ENCODE assay signal across 17 mouse cellular contexts in the genomic region with DNA sequence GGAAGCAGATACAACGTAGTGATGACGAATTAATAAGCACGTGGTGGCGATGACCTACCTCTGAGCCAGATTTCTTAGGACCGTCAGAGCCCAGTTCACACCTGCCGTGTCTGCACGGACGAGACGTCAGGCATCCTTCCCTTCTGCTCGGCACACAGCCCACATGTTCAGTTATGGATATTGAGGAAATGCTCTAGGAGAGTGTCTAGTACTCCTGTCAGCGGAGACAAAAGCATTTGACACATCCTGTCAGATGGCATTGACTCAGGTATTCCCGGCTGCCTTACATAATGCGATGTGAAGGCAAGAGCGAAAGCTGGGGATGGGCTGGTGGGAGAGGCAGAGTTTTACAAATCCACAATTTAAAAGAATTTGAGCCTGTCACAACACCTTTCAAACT.
DNase-seq lines count a peak whose midpoint lies in the region; ATAC-seq lines count a peak whose summit lies in the region.
"Had no signal": no experiment of that assay in that cellular context is flagged by ENCODE, and none has a peak within 500 bp of the region (broad histone marks: within the 10 kb centered on the region; RNA-seq: fewer than 3 reads in every experiment).

No protein-coding gene starts in this region.

- 68% methylated on average over 14 of the region's 14 CpGs for WGBS in embryonic facial prominence, embryonic 14.5 days
- WGBS in forebrain, embryonic 13.5 days: 42% methylated on average over 14 of the region's 14 CpGs
- WGBS in midbrain, embryonic 15.5 days: 42% methylated on average over 14 of the region's 14 CpGs

- intact Hi-C loops in left cerebral cortex, postnatal 4 days (cut with DNase I): no loop called here

- H3K27me3 ChIP-seq in embryonic facial prominence, embryonic 14.5 days (replicated peaks; ENCODE audit: control insufficient read depth, insufficient read depth, low read length): no peaks in the 10 kb centered on the region
- H3K27me3 ChIP-seq in forebrain, embryonic 13.5 days: no peaks in the 10 kb centered on the region
- no peaks in the 10 kb centered on the region for H3K27me3 ChIP-seq in midbrain, embryonic 15.5 days (replicated peaks)
- H3K27me3 ChIP-seq: CH12.LX; embryonic facial prominence, embryonic 15.5 days; neural tube, embryonic 12.5 days had no signal

- no peaks in the 10 kb centered on the region for H3K9me3 ChIP-seq in embryonic facial prominence, embryonic 14.5 days (ENCODE audit: control insufficient read depth, low read length)
- no peaks in the 10 kb centered on the region for H3K9me3 ChIP-seq in forebrain, embryonic 13.5 days (replicated peaks)
- H3K9me3 ChIP-seq in midbrain, embryonic 15.5 days: no peaks in the 10 kb centered on the region
- H3K9me3 ChIP-seq: embryonic facial prominence, embryonic 15.5 days; neural tube, embryonic 12.5 days had no signal

- H3K4me2 ChIP-seq in embryonic facial prominence, embryonic 14.5 days (ENCODE audit: low read depth, low read length): no peak overlapping the region
- no peak overlapping the region for H3K4me2 ChIP-seq in forebrain, embryonic 13.5 days
- H3K4me2 ChIP-seq in midbrain, embryonic 15.5 days: no peak overlapping the region
- H3K4me2 ChIP-seq: embryonic facial prominence, embryonic 15.5 days; hindbrain, embryonic 14.5 days; neural tube, embryonic 12.5 days had no signal

- no peaks in the 10 kb centered on the region for H3K36me3 ChIP-seq in embryonic facial prominence, embryonic 14.5 days (ENCODE audit: control insufficient read depth, insufficient read depth, low read length)
- H3K36me3 ChIP-seq in forebrain, embryonic 13.5 days (ENCODE audit: poor library complexity, severe bottlenecking): no peaks in the 10 kb centered on the region
- H3K36me3 ChIP-seq in midbrain, embryonic 15.5 days (replicated peaks): no peaks in the 10 kb centered on the region
- H3K36me3 ChIP-seq: embryonic facial prominence, embryonic 15.5 days; neural tube, embryonic 12.5 days had no signal

- no peak for ATAC-seq in embryonic facial prominence, embryonic 14.5 days (ENCODE audit: low read depth)
- peak; percentile 69 for ATAC-seq in forebrain, embryonic 13.5 days
- peak; percentile 74 for ATAC-seq in midbrain, embryonic 15.5 days (replicated peaks)
- ATAC-seq: lung, postnatal 0 days had no signal

- H3K4me1 ChIP-seq in embryonic facial prominence, embryonic 14.5 days (ENCODE audit: control insufficient read depth, insufficient read depth, low read length): no peaks in the 10 kb centered on the region; the same call in 1 of the 2 replicates
- peaks cover 19% of the 10 kb centered on the region for H3K4me1 ChIP-seq in forebrain, embryonic 13.5 days
- H3K4me1 ChIP-seq in midbrain, embryonic 15.5 days: peaks cover 3% of the 10 kb centered on the region
- H3K4me1 ChIP-seq: embryonic facial prominence, embryonic 15.5 days had no signal

- no peak overlapping the region for H3K4me3 ChIP-seq in embryonic facial prominence, embryonic 14.5 days (ENCODE audit: low read depth, low read length)
- H3K4me3 ChIP-seq in forebrain, embryonic 13.5 days: no peak overlapping the region
- no peak overlapping the region for H3K4me3 ChIP-seq in midbrain, embryonic 15.5 days
- H3K4me3 ChIP-seq: embryonic facial prominence, embryonic 15.5 days; neural tube, embryonic 12.5 days had no signal

- no peak overlapping the region for H3K27ac ChIP-seq in embryonic facial prominence, embryonic 14.5 days (replicated peaks; ENCODE audit: low read depth, low read length)
- no peak overlapping the region for H3K27ac ChIP-seq in forebrain, embryonic 13.5 days
- H3K27ac ChIP-seq in midbrain, embryonic 15.5 days: no peak overlapping the region
- H3K27ac ChIP-seq: embryonic facial prominence, embryonic 15.5 days; hindbrain, embryonic 14.5 days; neural tube, embryonic 12.5 days had no signal

- no peak overlapping the region for H3K9ac ChIP-seq in embryonic facial prominence, embryonic 14.5 days (ENCODE audit: low read depth, low read length)
- H3K9ac ChIP-seq in forebrain, embryonic 13.5 days: no peak overlapping the region
- H3K9ac ChIP-seq in midbrain, embryonic 15.5 days: no peak overlapping the region
- H3K9ac ChIP-seq: embryonic facial prominence, embryonic 15.5 days; hindbrain, embryonic 14.5 days; neural tube, embryonic 12.5 days had no signal

- peak; percentile 1 for DNase-seq in left cerebral cortex, postnatal 4 days
- no peak for DNase-seq in left cerebral cortex, adult 8-10 months (ENCODE audit: low spot score in 2 of 2)
- DNase-seq in embryonic facial prominence, embryonic 14.5 days (ENCODE audit: low spot score): peak; percentile 23
- DNase-seq in heart, adult 11 months: no peak
- no peak for DNase-seq in adrenal gland, postnatal 10 days
- DNase-seq: cerebellum, adult 9-10 months; gastrocnemius, postnatal 36 days; kidney, adult 2 months; layer of hippocampus, postnatal 36 days; thymus, postnatal 25 days had no signal

Comparison
In these comparisons a context has a peak if more than half of its experiments do, and no peak if none do; other contexts are left out.
1. DNase-seq: peak in left cerebral cortex, postnatal 4 days (single experiment) and embryonic facial prominence, embryonic 14.5 days (single experiment); none in left cerebral cortex, adult 8-10 months (0 of 2), heart, adult 11 months (single experiment) and adrenal gland, postnatal 10 days (single experiment).